Mouse (Mus musculus) testis, adult 2 months (tissue): ENCODE measurements around the gene Tns3. TPM values are rescaled to one million over a fixed set of nuclear protein-coding genes. Genes with fewer than 3 reads are reported as not detected.
A peak's percentile ranks its signal among the peaks of the same experiment; 100 is the strongest.

Source experiments
- H3K27ac ChIP-seq: fragments of 200-500 bp; 2 replicates; pipeline ENCODE4 v1.5.1; 2012; ENCODE audit warnings: low read depth, low read length; ENCODE audit not compliant: control insufficient read depth, insufficient read depth
- H3K27me3 ChIP-seq: fragments of 200-500 bp; 2 replicates; pipeline ENCODE4 v1.6.1; 2012; ENCODE audit warnings: mild to moderate bottlenecking, low read length, moderate library complexity; ENCODE audit not compliant: control insufficient read depth, insufficient read depth
- H3K36me3 ChIP-seq: fragments of 200-500 bp; 2 replicates; pipeline ENCODE4 v1.6.1; 2012; ENCODE audit warnings: mild to moderate bottlenecking, low read length; ENCODE audit not compliant: control insufficient read depth, insufficient read depth
- H3K4me1 ChIP-seq: fragments of 200-500 bp; 2 replicates; pipeline ENCODE4 v1.6.1; 2012; ENCODE audit warnings: low read length; ENCODE audit not compliant: control insufficient read depth, insufficient read depth
- H3K4me3 ChIP-seq: fragments of 200-500 bp; 2 replicates; pipeline ENCODE4 v1.5.1; 2012; ENCODE audit warnings: low read depth, mild to moderate bottlenecking, low read length, moderate library complexity, mixed read lengths; ENCODE audit not compliant: control insufficient read depth
- CTCF ChIP-seq: fragments of 200-500 bp; IDR thresholded peaks from 2 replicates; pipeline ENCODE4 v1.5.1; 2012; ENCODE audit warnings: low read depth, mild to moderate bottlenecking, inconsistent platforms, low read length, moderate library complexity; ENCODE audit not compliant: control insufficient read depth, insufficient read depth, insufficient replicate concordance
- POLR2A ChIP-seq: fragments of 200-500 bp; IDR thresholded peaks from 2 replicates; pipeline ENCODE4 v1.6.1; 2012; ENCODE audit warnings: low read depth, mild to moderate bottlenecking, inconsistent platforms, low read length, moderate library complexity; ENCODE audit not compliant: control insufficient read depth
- polyA plus RNA-seq: library from polyadenylated mRNA; depleted of rRNA; stranded (reverse); fragments of >200 nt; gene quantifications from 2 replicates; pipeline ENCODE4 v1.2.3, GENCODE M21; 2012

Gene Tns3
- polyA plus RNA-seq, 1 experiment, result 6.6 TPM

- Histone ChIP-seq H3K27ac (no peak overlapping the region), H3K4me3 (no peak overlapping the region), H3K4me1 (no peaks in the 10 kb centered on the region), H3K27me3 (no peaks in the 10 kb centered on the region), H3K36me3 (no peaks in the 10 kb centered on the region)
- TF ChIP-seq CTCF (no peak), POLR2A (no peak)
These were observed 16.3 kb upstream of the Tns3 start for GRCm38 (mm10) chr11:8680650-8681049.

DNA sequence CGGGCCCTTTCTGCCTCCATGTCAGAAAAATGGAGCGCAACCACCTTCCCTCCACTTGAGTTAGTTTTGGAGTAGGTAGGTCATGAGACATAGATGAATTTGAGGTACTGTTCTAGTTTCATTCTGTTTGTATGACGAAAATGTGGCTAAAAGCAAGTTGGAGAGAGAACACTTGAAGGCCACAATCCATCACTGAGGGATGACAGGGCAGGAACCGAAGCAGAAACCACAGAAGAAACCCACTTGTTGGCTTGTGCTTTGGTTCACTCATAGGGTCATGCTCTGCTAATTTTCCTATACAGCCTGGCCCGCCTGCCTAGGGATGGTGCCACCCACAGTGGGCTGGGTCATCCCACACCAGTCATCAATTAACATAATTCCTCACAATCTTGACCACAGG, 14.9 kb upstream of the Tns3 start:
- no peak overlapping the region for H3K27ac ChIP-seq
- no peak overlapping the region for H3K4me3 ChIP-seq

DNA sequence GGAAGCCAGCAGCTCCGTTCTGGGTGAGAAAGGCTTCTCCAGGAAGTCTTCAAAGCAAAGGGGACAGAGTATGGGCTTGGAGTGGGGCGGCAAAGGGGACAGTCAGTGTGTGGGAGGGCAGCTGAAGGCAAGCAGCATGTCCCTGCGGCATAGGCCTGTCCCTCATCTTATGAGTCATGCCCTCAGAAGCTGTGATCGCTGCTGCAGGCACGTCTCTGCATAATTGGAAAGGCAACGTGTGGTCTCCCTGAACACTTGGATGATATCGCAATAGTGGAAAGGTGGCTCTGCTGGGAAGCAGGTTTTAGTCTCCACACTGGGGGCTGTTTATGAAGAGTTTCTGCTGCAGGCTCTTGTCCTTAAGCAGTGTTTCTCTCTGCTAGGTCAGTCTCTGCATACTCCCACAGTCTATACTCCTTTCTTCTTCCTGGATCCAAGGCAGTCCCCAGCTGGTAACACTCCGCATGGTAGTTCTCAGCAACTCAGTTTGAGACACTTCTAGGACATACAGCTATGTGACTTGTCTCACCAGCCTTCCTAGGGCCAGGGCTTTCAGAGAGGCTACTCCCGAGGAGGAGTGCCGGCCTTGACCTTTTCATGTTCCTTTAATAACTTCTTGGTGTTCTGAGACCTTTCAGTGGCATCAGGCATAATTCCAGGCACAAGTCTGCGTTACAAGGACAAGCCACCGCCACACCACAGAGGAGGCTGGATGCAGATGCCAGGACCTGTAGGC, 14.1 kb upstream of the Tns3 start:
- H3K4me3 ChIP-seq, result no peak overlapping the region
- no peak for TF ChIP-seq POLR2A
- TF ChIP-seq CTCF, result no peak
- H3K36me3 ChIP-seq, result no peaks in the 10 kb centered on the region
- H3K4me1 ChIP-seq, result no peaks in the 10 kb centered on the region
- no peaks in the 10 kb centered on the region for H3K27me3 ChIP-seq
- H3K27ac ChIP-seq, result no peak overlapping the region

More for the DNA sequence above, 14.9 kb upstream of the Tns3 start:
- Histone ChIP-seq H3K4me1 (no peaks in the 10 kb centered on the region), H3K36me3 (no peaks in the 10 kb centered on the region), H3K27me3 (no peaks in the 10 kb centered on the region)
- TF ChIP-seq POLR2A, result no peak

DNA sequence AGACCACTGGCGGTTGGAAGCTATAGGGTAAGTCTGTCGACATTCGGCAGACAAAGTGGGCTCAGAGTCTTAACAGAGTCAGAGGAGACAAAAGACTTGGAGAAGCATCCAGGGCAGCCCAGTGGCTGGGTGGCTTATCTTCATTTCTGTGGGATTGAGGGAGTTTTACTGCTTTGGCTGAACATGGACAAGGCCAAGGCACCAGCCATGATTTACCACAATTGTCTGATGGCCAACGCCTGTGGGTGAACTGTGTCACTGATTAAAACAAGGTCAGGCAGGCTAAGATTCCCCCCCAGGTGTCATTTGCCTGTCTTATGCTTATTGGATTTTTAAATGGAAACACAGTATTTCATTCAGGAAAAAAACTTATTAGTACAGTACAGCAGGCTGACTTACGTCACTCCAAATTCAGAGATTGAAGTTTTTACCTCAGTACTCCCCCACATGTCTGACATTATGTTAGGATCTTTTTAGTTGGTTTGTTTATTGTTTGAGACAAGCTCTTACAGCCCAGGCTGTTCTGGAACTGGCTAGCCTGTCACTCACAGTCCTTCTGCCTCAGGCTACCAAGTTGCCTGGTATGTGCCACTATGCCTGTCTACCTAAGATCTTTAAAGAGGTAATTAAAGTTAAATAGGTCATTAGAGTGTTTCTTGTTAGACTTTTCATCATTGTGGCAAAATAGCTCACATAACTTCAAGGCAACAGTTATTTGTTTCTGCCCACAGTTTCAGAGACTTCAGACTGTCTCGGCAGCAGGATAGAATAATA, 11.6 kb upstream of the Tns3 start:
- Histone ChIP-seq H3K4me3 (no peak overlapping the region), H3K27ac (no peak overlapping the region), H3K4me1 (no peaks in the 10 kb centered on the region), H3K27me3 (no peaks in the 10 kb centered on the region), H3K36me3 (no peaks in the 10 kb centered on the region)
- TF ChIP-seq CTCF, result no peak
- TF ChIP-seq POLR2A, result no peak

GRCm38 (mm10) chr11:8674549-8675149, 10.3 kb upstream of the Tns3 start:
- no peak overlapping the region for H3K27ac ChIP-seq
- no peaks in the 10 kb centered on the region for H3K36me3 ChIP-seq
- no peaks in the 10 kb centered on the region for H3K27me3 ChIP-seq
- H3K4me3 ChIP-seq, result no peak overlapping the region
- no peak for TF ChIP-seq POLR2A
- TF ChIP-seq CTCF, result no peak
- H3K4me1 ChIP-seq, result no peaks in the 10 kb centered on the region

- no peaks in the 10 kb centered on the region for H3K36me3 ChIP-seq
- H3K4me3 ChIP-seq, result no peak overlapping the region
- TF ChIP-seq POLR2A (no peak), CTCF (no peak)
- H3K27ac ChIP-seq, result no peak overlapping the region
- H3K27me3 ChIP-seq, result no peaks in the 10 kb centered on the region
- no peaks in the 10 kb centered on the region for H3K4me1 ChIP-seq
These were observed 7.4 kb upstream of the Tns3 start for GRCm38 (mm10) chr11:8671698-8672097.

DNA sequence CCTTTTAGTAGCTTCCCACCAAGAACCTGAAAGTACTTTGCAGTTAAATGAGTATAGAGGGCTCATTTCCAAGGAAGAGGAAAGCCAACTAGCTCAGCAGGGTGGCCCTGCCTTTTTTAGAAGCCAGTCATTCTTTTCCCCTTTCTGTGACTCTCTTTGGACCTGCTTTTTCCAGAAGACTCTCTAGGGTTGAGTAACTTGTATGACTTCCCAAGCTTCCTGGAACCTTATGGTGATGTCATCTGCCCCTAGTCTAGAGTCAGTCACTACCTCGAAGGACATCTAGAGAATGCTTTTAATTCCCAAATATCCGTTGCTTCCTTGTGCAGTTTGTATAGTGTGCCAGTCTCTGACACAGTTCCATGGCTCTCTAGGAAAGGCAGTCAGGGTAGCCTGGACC, 4.8 kb upstream of the Tns3 start:
- Histone ChIP-seq H3K4me3 (no peak overlapping the region), H3K36me3 (no peaks in the 10 kb centered on the region), H3K4me1 (peaks cover 5% of the 10 kb centered on the region; the same call in 1 of the 2 replicates), H3K27me3 (no peaks in the 10 kb centered on the region; the same call in 1 of the 2 replicates), H3K27ac (no peak overlapping the region)
- TF ChIP-seq POLR2A, result no peak
- no peak for TF ChIP-seq CTCF

- TF ChIP-seq POLR2A (no peak), CTCF (no peak)
- Histone ChIP-seq H3K27ac (no peak overlapping the region), H3K4me3 (peak overlapping the region; percentile 56; the same call in 1 of the 2 replicates), H3K4me1 (peaks cover 13% of the 10 kb centered on the region), H3K36me3 (no peaks in the 10 kb centered on the region), H3K27me3 (no peaks in the 10 kb centered on the region; the same call in none of the 2 replicates)
These were observed 462 bp upstream of the Tns3 start for GRCm38 (mm10) chr11:8664797-8665196.
